Mouse (Mus musculus) thymus, postnatal 10 days (tissue): Measurements from ENCODE around the gene Col5a2.
"Not testable (repeated sequence)": the region's sequence is repeated elsewhere in the genome, so short reads cannot be mapped to it uniquely, and the experiment has no call there.

Source experiments
- DNase-seq, 2 experiments: peaks; one replicate each; pipeline ENCODE4 v3.0.0; 2021; ENCODE audit warnings: low spot score in 2 of 2

The Col5a2 gene

DNA sequence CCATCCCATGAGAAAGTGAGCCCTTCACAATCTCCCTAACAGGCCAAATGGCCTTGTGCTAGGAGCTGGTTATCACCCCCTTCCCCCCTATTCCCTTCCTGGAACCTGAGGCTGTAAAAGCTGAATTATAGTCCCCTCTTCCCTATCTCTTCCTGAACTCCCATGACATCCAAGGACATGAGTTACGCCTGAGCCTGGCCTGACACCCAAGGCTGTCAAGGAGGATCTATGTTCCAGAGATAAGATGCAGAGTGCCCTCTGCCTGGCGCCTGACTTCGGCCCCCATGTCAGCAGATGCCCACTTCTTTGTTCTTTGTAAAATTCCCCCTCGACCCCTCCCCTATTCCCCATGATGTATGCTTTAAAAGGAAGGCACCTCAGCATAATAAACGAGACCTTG lies 73.9 kb downstream of the Col5a2 start:
- not testable (repeated sequence) for DNase-seq

DNA sequence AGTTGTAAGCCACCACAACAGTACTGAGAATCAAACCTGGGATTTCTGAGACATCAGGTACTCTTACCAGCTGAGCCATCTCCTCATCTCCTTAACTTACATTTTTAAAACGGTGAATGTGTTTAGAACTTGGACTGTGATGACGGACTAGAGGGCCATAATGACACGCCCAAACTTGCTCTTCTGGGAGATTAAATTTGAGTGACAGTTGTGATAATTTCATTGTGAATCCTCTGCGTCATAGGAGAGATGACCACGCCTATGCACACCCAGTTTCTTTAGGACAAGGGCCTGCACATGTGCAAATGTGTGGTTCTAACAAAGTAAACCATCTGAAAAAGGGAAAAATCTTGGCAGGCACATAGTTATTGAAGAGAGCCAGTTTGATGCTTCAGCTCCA lies 79.2 kb downstream of the Col5a2 start:
- DNase-seq = no peak

- no peak for DNase-seq
Observed at GRCm38 (mm10) chr1:45420554-45420953, 82.5 kb downstream of the Col5a2 start.

GRCm38 (mm10) chr1:45419858-45420257 lies 83.2 kb downstream of the Col5a2 start:
- DNase-seq = no peak

- no peak for DNase-seq
Observed at GRCm38 (mm10) chr1:45381866-45382265, 121.2 kb downstream of the Col5a2 start.

DNA sequence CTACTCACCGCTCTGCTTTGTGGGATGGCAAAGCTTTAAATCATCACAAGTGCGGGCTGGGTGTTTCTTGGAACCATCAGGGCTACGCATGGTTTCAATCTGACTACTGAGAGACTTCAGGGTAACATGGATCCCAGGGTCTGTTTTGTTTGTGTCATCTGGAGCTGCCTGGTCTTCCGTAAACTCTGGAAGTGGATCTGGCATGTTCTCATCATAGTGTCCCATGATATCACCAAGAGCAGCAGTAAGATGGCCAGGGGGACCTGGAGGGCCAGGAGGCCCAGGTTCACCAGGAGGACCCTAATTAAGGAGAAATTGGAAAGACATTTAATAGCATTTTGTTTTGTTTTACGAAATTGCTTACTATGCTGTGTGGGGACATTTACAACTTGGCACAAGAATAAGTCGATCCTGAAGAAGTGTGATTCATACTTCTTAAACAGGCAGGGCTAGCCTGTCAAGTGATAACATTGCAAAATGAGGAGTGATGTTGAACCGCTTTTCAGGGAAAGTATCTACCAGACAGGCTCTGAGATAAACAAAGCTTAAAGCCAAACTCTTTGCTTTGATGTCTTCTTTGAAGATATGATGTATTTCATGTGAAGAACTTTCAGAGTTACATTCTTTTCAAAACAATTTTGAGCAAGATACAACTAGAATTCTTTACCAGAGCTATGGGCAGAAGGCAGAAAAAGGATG lies 122.9 kb downstream of the Col5a2 start:
- no peak for DNase-seq

DNA sequence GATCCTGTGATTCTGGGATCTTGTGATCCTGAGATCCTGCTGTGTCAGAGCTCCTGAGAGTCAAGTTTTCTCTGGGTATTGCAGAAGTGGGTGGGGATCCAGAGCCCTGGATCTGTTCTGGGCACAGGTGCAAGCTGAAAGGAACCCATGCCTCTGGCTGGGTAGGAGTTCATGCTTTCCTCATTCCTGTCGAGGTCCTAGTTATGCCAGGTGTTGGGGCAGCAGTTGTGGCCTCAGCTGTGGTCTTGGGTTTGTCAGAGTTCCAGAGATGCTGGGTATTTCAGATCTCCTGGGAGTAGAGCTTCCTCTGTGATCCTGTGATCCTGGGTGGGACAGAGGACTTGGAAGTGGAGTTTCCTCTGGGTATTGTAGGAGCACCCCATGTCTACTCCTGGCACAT lies 137.7 kb downstream of the Col5a2 start:
- DNase-seq = no peak

GRCm38 (mm10) chr1:45363274-45363673 lies 139.8 kb downstream of the Col5a2 start:
- no peak for DNase-seq

DNA sequence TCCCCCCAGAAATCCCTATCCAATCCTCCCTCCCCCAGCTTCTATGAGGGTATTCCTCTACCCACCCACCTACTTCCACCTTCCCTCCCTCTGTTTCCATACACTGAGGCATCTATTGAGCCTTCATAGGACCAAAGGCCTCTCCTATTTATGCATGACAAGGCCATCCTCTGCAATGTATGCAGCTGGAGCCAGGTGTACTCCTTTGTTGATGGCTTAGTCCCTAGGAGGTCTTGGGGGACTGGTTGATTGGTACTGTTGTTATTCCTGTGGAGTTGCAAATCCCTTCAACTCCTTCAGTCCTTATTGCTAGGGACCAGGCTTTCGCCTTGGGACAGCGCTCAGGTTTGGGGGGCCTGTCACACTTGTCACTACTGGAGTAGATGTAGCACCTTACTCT lies 143.4 kb downstream of the Col5a2 start:
- DNase-seq = no peak

DNA sequence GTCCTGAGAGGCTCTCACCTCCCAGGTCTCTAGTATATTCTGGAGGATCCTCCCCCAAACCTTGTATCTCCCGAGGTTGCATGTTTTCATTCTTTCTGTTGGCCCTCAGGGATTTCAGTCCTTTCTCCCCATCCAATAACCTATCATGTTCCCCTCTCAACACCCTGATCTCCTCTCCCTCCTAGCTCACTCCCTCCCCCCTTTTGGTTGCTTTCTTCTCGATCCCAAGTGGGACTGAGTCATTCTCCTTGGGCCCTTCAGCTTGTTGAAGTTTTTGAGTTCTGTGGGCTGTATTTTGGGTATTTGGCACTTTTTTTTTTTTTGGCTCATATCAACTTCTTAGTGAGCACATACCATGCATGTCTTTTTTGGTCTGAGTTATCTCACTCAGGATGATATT lies 143.9 kb downstream of the Col5a2 start:
- no peak for DNase-seq

- DNase-seq = no peak
Observed at GRCm38 (mm10) chr1:45358020-45358419, 145.1 kb downstream of the Col5a2 start.

GRCm38 (mm10) chr1:45355944-45356343 lies 147.1 kb downstream of the Col5a2 start:
- no peak for DNase-seq

DNA sequence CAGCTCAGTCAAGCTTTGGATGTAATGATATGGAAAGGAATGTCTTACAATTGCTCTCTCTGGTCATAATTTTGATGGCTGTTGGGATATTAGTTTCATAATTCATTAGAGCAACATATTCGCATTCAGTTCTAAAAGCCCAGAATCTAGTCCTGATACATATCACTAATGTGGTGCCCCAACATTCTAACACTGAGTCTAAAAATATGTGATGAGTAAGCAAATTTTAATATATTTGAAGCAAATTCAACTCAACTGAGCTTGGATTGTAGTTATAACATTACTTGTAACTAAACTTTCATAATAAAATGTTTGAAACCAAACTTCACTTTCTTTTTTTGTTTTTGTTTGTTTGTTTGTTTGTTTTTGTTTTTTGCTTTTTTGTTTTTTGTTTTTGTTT lies 173.9 kb downstream of the Col5a2 start:
- DNase-seq = no peak
